Mouse (Mus musculus) layer of hippocampus, adult 6 months (tissue): ENCODE results near the gene Kcnk3. TPM values are rescaled to one million over a fixed set of nuclear protein-coding genes. Genes with fewer than 3 reads are reported as not detected.

ENCODE experiments used
- long read RNA-seq, 2 experiments: library from polyadenylated mRNA; unstranded; transcript quantifications; one replicate each; pipeline ENCODE4 v2.0.0; 2019 to 2020
- microRNA-seq: library from miRNA; unstranded; fragments of <30 nt; microRNA quantifications from one replicate; pipeline ENCODE4 v1.2.0, GENCODE M21; 2020
- polyA plus RNA-seq: library from polyadenylated mRNA; unstranded; fragments of <200 nt; fragmentation: Nextera tagmentation; gene quantifications from 2 replicates; pipeline ENCODE4 v1.2.3, GENCODE M21; 2021

Kcnk3 gene
- polyA plus RNA-seq = 1.4 and 2.0 TPM in 2 replicates
- long read RNA-seq, experiment 1, partial matches to known transcripts = 0 of 5 reads
- long read RNA-seq, experiment 1, other reads (novel, unspliced or antisense) = 2 of 5 reads
- long read RNA-seq, experiment 2, partial matches to known transcripts = 0 of 12 reads
- long read RNA-seq, experiment 2, other reads (novel, unspliced or antisense) = 11 of 12 reads

DNA sequence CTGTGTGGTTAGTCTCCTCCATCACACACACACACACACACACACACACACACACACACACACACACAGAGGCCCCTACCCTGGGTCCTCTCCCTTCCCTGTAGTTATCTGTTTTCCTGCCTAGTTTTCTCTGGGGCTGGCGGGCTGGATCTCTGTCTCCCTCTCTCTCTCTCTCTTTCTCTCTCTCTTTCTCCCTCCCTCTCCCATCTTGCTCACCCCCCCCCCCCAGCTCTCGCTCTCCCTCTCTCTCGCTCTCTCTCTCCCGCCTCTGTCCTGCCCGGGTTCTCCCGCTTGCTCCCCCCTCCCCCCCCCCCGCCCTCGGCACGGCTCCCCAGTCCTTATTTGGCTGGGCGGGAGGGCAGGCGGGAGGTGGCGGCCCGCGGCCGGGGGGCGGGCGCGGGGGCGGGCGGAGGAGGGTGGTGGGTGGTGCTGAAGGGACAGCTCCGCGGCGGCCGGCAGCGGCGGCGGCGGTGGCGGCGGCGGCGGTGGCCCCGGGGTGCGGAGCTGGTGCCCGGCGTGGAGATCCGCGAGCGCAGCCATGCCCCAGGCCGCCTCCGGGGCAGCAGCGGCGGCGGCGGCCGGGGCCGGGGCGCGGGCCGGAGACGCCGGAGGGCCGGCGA is at the start of gene Kcnk3:
TSS of gene Kcnk3 (plus strand) at position 490 of the 620 bp plus-strand sequence.

DNA sequence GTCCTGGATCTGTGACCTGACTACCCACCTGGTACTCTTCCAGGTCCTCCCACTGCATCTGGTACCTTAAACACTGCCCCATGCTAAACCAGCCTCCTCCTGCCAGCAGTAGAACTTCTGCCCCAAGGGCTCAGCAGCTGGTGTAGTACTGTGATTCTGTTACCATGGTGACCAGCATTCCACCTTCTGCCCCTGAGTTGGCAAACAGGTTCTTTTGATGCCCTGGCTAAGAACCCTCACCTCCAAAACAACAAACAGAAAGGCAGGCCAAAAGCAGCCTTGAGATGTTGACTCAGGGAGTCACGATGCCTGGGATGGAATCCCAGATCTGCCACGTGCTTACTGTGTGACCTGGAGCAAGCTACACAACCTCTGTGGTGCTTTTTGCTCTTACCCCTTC is 42.3 kb upstream of the Kcnk3 start, which contains the start of gene Cib4:
TSS of gene Cib4 (minus strand) at position 139 of the 400 bp plus-strand sequence.

DNA sequence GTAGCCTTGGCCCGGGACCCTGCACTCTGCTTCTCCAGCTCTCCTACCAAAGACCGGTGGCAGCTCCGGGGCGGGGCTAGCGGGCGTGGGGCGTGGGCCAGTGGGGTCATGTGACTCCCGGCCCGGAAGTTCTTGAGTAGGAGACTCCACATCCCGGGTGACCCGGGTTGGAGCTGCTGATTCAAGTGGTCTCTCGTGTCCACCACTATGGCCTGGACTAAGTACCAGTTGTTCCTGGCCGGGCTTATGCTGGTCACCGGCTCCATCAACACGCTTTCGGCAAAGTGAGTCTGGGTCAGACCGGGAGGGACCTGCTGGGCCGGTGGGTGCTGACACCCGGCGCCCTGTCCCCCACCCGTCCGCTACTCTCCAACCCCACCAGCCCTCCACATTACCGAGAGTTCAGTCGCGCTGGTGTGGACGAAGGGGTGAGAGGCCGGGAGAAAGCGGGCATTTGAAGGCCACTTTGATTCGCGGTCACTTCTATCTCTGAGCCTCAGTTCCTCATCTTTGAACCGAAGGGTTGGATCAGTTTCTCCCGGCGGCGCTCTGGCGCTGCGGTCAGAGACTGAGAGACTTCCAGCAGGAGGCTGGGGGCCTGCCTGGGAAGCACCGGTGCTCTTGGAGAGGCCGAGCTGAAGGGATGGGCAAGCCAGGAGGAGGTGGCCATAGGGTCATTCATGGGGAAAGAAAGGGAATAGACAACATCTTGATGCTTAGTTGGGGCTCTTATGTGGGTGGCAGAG is 60.0 kb downstream of the Kcnk3 start, which contains the start of gene Slc35f6:
TSS of gene Slc35f6 (plus strand) at position 119 of the 746 bp plus-strand sequence.

DNA sequence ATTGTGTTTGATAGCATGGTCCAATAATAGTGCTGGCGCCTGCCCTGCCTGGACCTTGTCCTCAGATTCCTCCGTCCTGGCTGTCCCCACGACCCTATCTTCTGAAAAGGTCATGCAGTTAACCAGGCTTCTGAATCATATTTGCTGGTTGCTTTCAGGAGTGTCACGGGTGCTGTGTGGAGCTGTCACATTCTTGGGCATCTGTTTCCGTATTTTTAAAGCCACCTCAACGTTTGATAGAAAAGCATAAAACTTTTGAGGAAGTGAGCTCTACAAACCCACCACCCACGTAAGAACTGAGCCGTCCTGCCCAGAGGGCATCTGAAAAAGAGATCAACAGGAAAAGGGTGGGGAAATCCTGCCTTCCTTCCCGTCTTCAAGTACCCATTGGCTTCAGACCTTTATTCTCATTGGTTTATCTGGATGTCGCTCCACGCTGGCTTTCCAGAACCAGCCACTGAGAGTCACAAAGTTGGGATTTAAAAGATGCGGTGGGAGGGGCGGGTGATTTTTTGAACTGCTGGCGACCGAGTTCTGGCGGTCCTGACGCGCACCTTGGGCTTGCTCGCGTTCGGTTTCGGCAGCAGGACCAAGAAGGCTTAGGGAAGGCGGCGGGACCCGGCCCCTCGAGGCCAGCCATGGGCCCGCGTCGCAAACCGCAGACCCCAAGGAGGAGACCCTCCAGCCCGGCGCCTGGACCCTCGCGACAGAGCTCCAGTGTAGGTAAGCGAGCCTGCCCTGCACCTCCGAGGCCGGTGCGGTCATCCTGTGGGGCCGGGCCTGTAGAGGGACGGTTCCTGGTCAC is 78.6 kb downstream of the Kcnk3 start, which contains the start of gene Cenpa:
TSS of gene Cenpa (plus strand) at position 387 of the 805 bp plus-strand sequence.

Small RNA genes lying within 50 kb of the gene (microRNA-seq; reads per million reads assigned to microRNA genes)
- not detected for gene Mir5625

Other genes with a start within 250 kb of the Kcnk3 start
- 0.60 and 1.1 TPM in 2 replicates for gene Otof, start 126.2 kb upstream of the Kcnk3 start, polyA plus RNA-seq
- gene 1700001C02Rik, start 122.1 kb upstream of the Kcnk3 start, polyA plus RNA-seq = 5.7 and 9.7 TPM in 2 replicates
- gene Cib4, start 42.3 kb upstream of the Kcnk3 start, polyA plus RNA-seq = not detected in 2 replicates
- 18.3 and 20.1 TPM in 2 replicates for gene Slc35f6, start 59.8 kb downstream of the Kcnk3 start, polyA plus RNA-seq
- gene Cenpa, start 78.6 kb downstream of the Kcnk3 start, polyA plus RNA-seq = 4.6 and 7.5 TPM in 2 replicates
- 3.4 and 4.5 TPM in 2 replicates for gene Dpysl5, start 123.4 kb downstream of the Kcnk3 start, polyA plus RNA-seq
- 128 and 173 TPM in 2 replicates for gene Mapre3, start 226.5 kb downstream of the Kcnk3 start, polyA plus RNA-seq